Mouse (Mus musculus) frontal cortex, adult (tissue): ENCODE data around the gene Agap1.

Source experiments
- ATAC-seq: cut with Nextera tagmentation; 2 replicates; pipeline ENCODE4 v1.9.2; 2017; ENCODE audit warnings: mild to moderate bottlenecking, moderate library complexity, mixed read lengths; ENCODE audit not compliant: low TSS enrichment

Gene Agap1

DNA sequence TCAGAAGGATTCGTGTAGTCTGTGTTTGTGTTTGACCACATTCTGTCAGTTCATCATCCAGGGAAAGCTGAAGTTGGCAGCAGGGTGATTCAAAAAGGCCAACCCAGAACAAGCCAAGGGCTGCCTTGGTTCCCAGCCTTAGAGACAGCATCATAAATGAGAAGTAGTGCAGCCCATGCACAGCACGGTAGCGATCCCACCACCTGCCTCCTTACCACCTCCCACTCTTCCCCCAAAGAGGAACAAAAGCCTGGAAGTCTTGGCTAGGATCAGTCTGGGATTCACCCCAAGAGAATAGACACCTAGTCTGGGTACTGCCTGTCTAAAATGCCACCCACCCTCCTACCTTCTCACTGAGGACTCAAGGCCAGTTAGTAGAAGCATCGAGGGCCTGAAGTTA, 390.9 kb downstream of the Agap1 start:
- peak; percentile 85 for ATAC-seq

GRCm38 (mm10) chr1:89846148-89846547, 391.5 kb downstream of the Agap1 start:
- ATAC-seq = no peak

GRCm38 (mm10) chr1:89848356-89849039, 393.9 kb downstream of the Agap1 start:
- no peak for ATAC-seq

- ATAC-seq = peak; percentile 29
These were observed 394.7 kb downstream of the Agap1 start for GRCm38 (mm10) chr1:89849151-89849860.

GRCm38 (mm10) chr1:89849861-89850230, 395.2 kb downstream of the Agap1 start:
- ATAC-seq = peak; percentile 81

DNA sequence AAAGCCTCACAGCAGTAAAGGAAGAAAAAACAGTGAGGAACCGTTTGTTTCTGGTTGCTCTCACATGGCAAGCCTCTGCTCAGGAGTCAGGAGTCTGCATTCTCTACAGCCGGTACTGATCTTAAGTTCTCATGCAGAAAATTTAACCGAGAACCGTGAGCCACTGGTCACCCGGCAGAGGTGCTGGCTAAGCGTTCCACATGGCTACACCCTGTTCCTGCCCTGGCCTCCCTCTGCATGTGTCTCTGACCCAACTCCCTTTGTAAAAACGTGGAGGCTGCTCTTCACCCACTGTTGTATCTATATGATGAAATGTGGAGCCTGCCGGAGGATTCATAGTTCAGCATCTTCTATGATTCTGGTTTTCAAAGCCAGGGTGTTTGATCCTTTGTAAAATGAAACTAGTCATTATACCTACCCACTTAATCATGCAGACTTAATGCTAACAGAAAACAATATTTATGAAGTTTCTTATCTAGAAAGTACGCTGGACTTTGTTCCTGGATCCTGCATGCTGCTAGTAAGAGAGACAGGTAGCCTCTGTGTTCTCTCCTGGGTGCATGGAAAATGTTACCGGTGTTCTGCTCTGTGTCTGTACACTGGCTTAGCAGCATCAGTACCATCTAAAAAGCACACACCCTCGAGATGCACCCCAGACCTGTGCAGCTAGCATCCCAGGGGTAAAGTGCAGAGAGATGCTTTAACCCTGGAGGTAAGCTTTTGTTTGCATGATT, 396.2 kb downstream of the Agap1 start:
- ATAC-seq = no peak

DNA sequence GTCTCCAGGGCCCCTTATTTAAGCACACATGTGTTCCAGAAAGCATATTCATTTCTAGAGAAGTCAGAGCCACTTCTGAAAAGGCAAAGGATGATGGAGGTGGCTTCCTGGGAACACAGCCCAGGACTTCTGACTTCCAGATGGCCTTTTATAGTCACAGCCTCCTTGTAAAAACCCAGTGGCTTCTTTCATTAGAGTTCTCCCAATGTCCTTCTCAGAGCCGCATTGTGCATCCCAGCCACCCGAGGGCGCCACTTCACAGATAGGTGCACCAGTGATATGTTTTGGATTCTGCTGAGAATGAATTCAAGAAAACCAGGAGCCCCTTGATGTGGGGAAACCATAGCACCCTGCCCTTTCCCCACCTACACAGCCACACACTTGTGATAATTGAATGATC, 404.6 kb downstream of the Agap1 start:
- ATAC-seq = 0 out of 2 replicates have a peak, but pooled peaks have one; percentile 50

DNA sequence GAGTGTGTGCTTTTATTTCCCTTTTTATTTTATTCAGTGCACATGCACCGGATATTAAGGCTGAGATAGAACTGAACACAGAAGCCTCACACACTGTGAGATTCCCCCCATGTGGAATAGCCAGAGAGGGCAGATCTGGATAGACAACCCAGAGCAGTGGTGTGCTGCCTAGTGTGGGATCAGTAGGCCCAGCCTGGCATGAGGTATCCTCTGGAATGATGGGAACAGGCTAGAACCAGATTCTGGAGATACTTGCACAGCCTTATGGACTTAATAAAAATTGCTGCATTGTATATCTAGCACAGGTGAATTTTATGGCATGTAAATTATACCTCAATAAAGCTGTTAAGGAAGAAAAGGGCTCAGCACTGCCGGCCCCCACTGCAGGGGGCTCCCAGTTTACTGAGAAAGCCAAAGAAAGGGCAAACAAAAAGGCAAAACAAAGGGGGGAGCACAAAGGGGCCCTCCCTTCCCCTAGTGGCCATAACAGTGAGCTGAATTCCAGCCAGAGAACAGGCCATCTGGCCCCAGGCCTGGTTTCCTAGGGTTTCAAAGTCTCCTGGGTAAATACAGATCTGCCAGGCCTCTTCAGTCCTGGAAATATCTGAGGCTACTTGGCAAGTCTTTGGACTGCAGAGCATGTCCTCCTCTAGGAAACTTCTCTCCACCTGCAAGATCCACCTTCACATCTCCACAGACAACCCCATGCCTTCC, 405.6 kb downstream of the Agap1 start:
- no peak for ATAC-seq

GRCm38 (mm10) chr1:89865787-89866186, 411.2 kb downstream of the Agap1 start:
- no peak for ATAC-seq

- ATAC-seq = no peak
These were observed 413.2 kb downstream of the Agap1 start for GRCm38 (mm10) chr1:89867847-89868246.

GRCm38 (mm10) chr1:89870134-89870905, 415.7 kb downstream of the Agap1 start:
- peak; percentile 64; the same call in 1 of the 2 replicates for ATAC-seq

- ATAC-seq = no peak
These were observed 416.3 kb downstream of the Agap1 start for GRCm38 (mm10) chr1:89870906-89871211.

GRCm38 (mm10) chr1:89876346-89877072, 421.9 kb downstream of the Agap1 start:
- no peak for ATAC-seq

- ATAC-seq = peak; percentile 92
These were observed 423.9 kb downstream of the Agap1 start for GRCm38 (mm10) chr1:89878496-89878895.

DNA sequence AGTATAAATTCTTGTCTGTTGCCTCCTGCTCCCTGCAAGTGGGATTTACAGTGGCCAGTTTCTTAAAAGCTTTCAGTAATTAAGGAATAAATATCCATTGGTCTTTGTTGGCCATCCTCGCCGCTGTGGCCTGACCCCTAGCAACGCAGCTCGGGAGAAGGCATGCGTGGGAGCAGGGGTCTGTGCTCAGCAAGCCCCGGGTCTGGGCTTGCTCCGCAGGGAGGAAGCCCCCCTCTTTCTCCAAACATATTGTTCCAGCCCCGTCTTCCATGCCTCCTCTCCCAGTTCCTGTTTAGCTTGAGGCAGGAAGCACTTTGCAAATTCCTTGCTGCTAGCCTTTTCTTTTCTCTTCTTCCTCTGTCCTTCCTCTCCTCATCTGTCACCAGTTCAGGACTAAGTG, 425.6 kb downstream of the Agap1 start:
- ATAC-seq = no peak

DNA sequence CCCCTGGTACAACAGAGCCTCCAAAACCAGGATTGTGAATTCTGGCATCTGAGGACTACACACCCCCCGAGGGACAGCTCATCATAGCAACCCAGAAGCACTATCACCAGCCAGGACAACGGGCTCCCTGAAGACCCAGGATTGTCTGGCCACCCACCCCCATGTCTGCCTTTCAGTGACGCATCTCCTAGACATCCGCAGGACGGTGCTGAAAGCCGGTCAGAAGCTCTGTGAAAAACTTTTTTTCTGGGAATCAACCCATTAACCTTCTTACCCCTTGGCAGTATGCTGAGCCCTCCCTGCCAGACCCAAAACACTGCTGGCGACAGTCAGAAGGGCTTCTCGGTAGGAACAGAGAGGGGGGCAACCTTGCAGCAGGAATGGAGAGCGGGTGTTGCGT, 426.2 kb downstream of the Agap1 start:
- no peak for ATAC-seq

DNA sequence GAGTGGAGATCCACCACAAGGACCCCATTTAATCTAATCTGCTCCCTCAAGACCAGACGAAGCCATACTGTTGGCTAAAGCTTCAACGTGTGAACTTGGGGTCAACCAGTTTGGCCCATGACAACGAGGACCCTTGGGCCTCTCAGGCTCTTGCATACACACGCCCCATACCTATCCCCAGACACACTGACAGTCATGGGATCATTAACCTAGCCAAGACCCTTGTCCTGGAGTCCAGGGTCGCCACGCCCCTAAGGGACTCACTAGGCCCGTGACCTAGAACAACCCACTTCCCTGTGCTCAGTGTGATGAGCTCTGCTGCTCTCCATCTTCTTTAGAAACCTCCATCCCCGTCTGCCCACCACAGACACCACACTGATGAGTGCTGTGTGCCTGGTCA, 429.7 kb downstream of the Agap1 start:
- no peak for ATAC-seq

DNA sequence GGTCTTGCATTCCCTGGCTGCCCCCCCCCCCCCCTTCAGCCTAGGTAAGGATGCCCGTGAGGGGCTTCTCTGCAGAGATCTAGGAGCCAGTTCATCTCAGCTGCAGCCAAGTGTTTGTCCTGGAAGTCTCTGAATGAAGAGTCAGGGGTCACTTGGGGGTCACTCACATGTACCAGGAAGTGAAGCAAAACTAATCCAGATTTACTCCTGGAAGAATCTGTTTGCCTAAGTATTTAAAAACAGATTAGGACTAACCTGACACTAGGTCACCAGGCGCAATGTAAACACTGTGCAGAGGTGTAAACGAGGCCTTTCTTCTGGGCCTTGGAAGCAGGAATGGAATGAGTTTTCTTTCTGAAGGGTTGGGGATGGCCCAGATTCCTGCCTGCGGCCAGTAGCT, 431.1 kb downstream of the Agap1 start:
- ATAC-seq = no peak

DNA sequence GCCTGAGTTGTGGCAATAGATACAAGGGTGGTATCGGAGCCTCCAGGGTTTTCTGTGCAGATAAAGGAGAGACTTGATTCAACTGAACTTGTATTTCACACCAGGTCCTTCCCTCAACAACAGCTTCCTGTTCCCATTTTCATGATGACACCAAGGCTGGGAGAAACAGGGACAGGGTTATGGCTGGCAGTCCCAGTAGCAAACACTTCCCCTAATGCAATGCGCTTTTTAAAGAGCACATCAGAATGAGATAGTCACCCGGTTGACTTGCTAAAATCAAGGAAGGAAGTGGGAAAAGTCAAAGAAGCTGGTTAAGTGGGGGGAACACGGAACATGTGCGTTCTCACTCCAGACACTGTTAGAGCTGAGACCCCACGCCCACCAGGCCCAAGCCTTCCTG, 436.8 kb downstream of the Agap1 start:
- ATAC-seq = no peak

DNA sequence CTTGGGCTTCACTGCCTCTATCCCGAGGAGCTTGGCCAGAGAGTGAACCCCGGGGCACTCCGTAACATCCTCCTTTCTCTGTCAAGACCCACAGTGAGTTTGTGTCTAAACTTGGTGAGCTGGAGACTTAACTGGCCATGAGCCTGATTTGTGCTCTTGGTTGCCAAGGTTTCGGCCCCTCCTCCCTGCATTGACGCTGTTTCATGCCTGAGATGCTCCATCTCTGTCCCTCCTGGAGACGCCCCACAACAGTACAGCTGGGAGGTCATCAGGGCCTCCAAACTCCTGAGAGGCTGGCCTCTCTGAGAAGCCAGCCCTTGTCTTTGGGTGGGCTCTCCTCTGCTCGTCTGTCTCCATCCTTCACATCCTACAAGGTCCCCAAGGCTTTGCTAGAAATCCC, 437.7 kb downstream of the Agap1 start:
- ATAC-seq = no peak

DNA sequence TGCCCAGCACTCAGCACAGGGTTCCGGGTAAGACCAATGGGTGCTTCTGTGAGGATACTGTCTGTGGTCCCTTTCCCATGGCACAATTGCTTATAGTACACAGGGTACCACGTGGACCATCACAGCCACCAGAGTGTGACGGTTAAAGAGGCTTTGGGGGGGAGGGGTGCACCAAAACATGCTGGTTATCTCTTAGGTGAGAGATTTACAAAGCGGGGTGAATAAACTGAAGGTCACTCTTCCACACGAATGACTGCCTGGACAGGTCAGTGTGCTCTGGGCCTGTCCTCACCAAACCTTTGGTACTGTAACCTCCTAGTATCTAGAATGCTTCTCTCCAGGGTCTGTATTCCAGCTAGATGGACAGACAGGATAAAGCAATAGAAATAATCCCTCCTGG, 441.2 kb downstream of the Agap1 start:
- ATAC-seq = no peak
